Mouse (Mus musculus) urinary bladder, postnatal 36 days (tissue): ENCODE results near the gene Zdhhc18.

ENCODE experiments used
- DNase-seq, 2 experiments: peaks; one replicate each; pipeline ENCODE4 v3.0.0; 2022; ENCODE audit warnings: low spot score in 2 of 2, mixed read lengths in 1 of 2

Gene Zdhhc18

GRCm38 (mm10) chr4:133604856-133605255, 45.1 kb downstream of the Zdhhc18 start:
- no peak for DNase-seq

- DNase-seq = no peak
Observed at GRCm38 (mm10) chr4:133604175-133604574, 45.8 kb downstream of the Zdhhc18 start.

- DNase-seq = no peak
Observed at GRCm38 (mm10) chr4:133603056-133603455, 46.9 kb downstream of the Zdhhc18 start.

GRCm38 (mm10) chr4:133601721-133602218, 48.2 kb downstream of the Zdhhc18 start, which contains the start of gene Sfn:
Gene Sfn, minus strand, starts transcription at chr4:133602168.
- DNase-seq = peak; percentile 78 to 87

- DNase-seq = no peak
Observed at GRCm38 (mm10) chr4:133600306-133600705, 49.6 kb downstream of the Zdhhc18 start.

GRCm38 (mm10) chr4:133599571-133600073, 50.3 kb downstream of the Zdhhc18 start:
- peak; percentile 92 to 97 for DNase-seq

GRCm38 (mm10) chr4:133599116-133599515, 50.8 kb downstream of the Zdhhc18 start:
- no peak for DNase-seq

- no peak for DNase-seq
Observed at GRCm38 (mm10) chr4:133598616-133599015, 51.3 kb downstream of the Zdhhc18 start.

GRCm38 (mm10) chr4:133596084-133596483, 53.9 kb downstream of the Zdhhc18 start:
- no peak for DNase-seq

GRCm38 (mm10) chr4:133595538-133595937, 54.4 kb downstream of the Zdhhc18 start:
- DNase-seq = no peak

GRCm38 (mm10) chr4:133592570-133592969, 57.4 kb downstream of the Zdhhc18 start:
- DNase-seq = peak in 1 of 2 experiments; percentile 71

GRCm38 (mm10) chr4:133584059-133584951, 65.6 kb downstream of the Zdhhc18 start, which contains the start of gene Gpn2:
Gene Gpn2, plus strand, starts transcription at chr4:133584362.
- DNase-seq = peak in 1 of 2 experiments; percentile 84

- no peak for DNase-seq
Observed at GRCm38 (mm10) chr4:133583690-133584058, 66.3 kb downstream of the Zdhhc18 start.

GRCm38 (mm10) chr4:133577983-133578382, 72.0 kb downstream of the Zdhhc18 start:
- no peak for DNase-seq

GRCm38 (mm10) chr4:133574843-133575202, 75.1 kb downstream of the Zdhhc18 start:
- no peak for DNase-seq

GRCm38 (mm10) chr4:133574070-133574842, 75.7 kb downstream of the Zdhhc18 start, which contains the start of gene Gpatch3:
Gene Gpatch3, plus strand, starts transcription at chr4:133574745.
- DNase-seq = peak; percentile 92 to 93

- DNase-seq = no peak
Observed at GRCm38 (mm10) chr4:133570066-133570466, 79.9 kb downstream of the Zdhhc18 start.

- no peak for DNase-seq
Observed at GRCm38 (mm10) chr4:133569291-133570065, 80.5 kb downstream of the Zdhhc18 start.

GRCm38 (mm10) chr4:133567251-133567650, 82.7 kb downstream of the Zdhhc18 start:
- DNase-seq = no peak

GRCm38 (mm10) chr4:133563123-133563571, 86.8 kb downstream of the Zdhhc18 start:
- DNase-seq = no peak

- DNase-seq = no peak
Observed at GRCm38 (mm10) chr4:133561622-133562021, 88.3 kb downstream of the Zdhhc18 start.
